Mouse (Mus musculus) liver, embryonic 14.5 days (tissue): ENCODE measurements around the gene Josd1.

Experiments
- CTCF ChIP-seq: IDR thresholded peaks from 2 replicates; pipeline ENCODE4 v1.5.1; 2016; ENCODE audit warnings: antibody characterized with exemption, low read depth, control low read depth
- EP300 ChIP-seq: IDR thresholded peaks from 2 replicates; pipeline ENCODE4 v1.6.1; 2016; ENCODE audit warnings: antibody characterized with exemption, low read depth

GRCm38 (mm10) chr15:79648130-79648529 is 39.6 kb downstream of the Josd1 start:
- TF ChIP-seq EP300 (no peak), CTCF (no peak)
